Mouse (Mus musculus): Measurements from ENCODE around the gene Elmo2. TPM values are rescaled to one million over a fixed set of nuclear protein-coding genes. Genes with fewer than 3 reads are reported as not detected.
A peak's percentile ranks its signal among the peaks of the same experiment; 100 is the strongest.

Elmo2 gene
- polyA plus RNA-seq, 1 experiment from 2014 or later: 89.1 TPM

DNA sequence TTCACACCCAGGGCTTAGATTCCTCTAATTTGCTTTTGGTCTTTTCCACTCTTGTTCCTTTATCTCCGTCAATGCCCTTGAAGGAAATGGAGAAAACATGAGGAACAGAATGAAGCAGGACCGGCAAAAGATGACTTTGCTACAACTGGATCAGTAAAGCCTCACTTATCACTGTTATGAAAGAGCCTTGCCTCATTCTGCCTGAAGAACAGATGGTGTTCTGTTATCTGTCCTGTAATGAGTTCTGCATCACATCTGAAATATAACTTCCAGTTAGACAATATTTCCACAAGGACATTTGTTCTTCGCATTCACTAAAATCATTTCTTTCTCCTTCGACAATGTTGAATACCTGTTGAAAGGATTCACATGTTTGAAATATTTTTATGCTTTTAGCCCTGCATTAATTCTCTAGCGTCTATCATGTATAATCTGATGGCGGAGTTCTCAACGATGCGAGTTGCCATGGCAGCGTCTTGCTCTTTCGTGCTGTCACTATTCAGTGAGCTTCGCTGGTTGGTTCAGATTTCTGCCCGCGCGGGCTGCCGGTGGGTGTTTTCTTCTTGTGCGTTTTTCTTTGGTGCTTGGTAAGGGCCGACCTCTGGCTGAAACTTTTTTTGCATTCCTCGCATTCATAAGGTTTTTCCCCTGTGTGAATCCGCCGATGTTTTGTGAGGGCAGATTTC lies 25.7 kb upstream of the Elmo2 start:
- no peak overlapping the region for H3K4me2 ChIP-seq
- no peak overlapping the region for H3K4me3 ChIP-seq (replicated peaks)
- 91% methylated on average over 20 of the region's 20 CpGs for WGBS

GRCm38 (mm10) chr2:165349466-165349865 lies 23.2 kb upstream of the Elmo2 start:
- H3K27me3 ChIP-seq (replicated peaks): no peaks in the 10 kb centered on the region
- peaks cover 17% of the 10 kb centered on the region for H3K9me3 ChIP-seq (replicated peaks)
- 17% methylated on average over 8 of the region's 8 CpGs for WGBS
- H3K27ac ChIP-seq (replicated peaks): no peak overlapping the region
- peak; percentile 83 for ATAC-seq (ENCODE audit: low FRiP score)
- peaks cover 25% of the 10 kb centered on the region for H3K36me3 ChIP-seq
- H3K4me2 ChIP-seq: no peak overlapping the region
- H3K9ac ChIP-seq (replicated peaks): 0 out of 2 replicates have a peak overlapping the region, but pooled peaks have one; percentile 23
- H3K4me1 ChIP-seq: peaks cover 14% of the 10 kb centered on the region
- no peak overlapping the region for H3K4me3 ChIP-seq (replicated peaks)

More for the DNA sequence above, 25.7 kb upstream of the Elmo2 start:
- Histone ChIP-seq H3K27ac (replicated peaks) (no peak overlapping the region), H3K27me3 (replicated peaks) (no peaks in the 10 kb centered on the region), H3K4me1 (peaks cover 14% of the 10 kb centered on the region), H3K36me3 (peaks cover 25% of the 10 kb centered on the region), H3K9ac (replicated peaks) (no peak overlapping the region), H3K9me3 (replicated peaks) (peaks cover 17% of the 10 kb centered on the region)
- no peak for ATAC-seq (ENCODE audit: low FRiP score)

- no peak overlapping the region for H3K4me2 ChIP-seq
- H3K4me3 ChIP-seq (replicated peaks): no peak overlapping the region
- no peaks in the 10 kb centered on the region for H3K27me3 ChIP-seq (replicated peaks)
- no peaks in the 10 kb centered on the region for H3K36me3 ChIP-seq
- H3K9me3 ChIP-seq (replicated peaks): no peaks in the 10 kb centered on the region
- peaks cover 14% of the 10 kb centered on the region for H3K4me1 ChIP-seq
- H3K9ac ChIP-seq (replicated peaks): no peak overlapping the region
- ATAC-seq (ENCODE audit: low FRiP score): no peak
- WGBS: 94% methylated on average over 5 of the region's 5 CpGs
- H3K27ac ChIP-seq (replicated peaks): no peak overlapping the region
Measured at GRCm38 (mm10) chr2:165346180-165346579, 19.9 kb upstream of the Elmo2 start.

DNA sequence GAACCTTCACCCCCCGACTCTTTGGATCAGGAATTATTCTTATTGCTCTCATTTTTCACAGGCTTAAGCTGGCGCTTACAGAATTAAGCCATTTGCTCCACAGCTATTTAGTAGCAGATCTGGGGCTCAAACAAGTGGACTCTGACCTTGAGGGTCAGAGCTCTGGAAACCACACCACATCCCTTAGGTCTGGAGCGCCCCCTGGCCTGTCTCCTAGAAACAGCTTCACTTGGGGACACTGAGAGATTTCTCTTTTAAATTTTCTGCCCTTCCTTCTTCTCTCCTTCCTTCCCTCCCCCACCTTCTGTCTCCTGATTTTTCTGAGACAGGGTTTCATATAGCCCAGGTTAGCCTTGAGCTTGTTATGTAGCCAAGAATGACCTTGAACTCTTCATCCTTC lies 10.9 kb upstream of the Elmo2 start:
- no peak overlapping the region for H3K27ac ChIP-seq (replicated peaks)
- H3K9me3 ChIP-seq (replicated peaks): no peaks in the 10 kb centered on the region
- H3K4me1 ChIP-seq: peaks cover 4% of the 10 kb centered on the region; the same call in 1 of the 2 replicates
- no peaks in the 10 kb centered on the region for H3K27me3 ChIP-seq (replicated peaks)
- H3K9ac ChIP-seq (replicated peaks): no peak overlapping the region
- 27% methylated on average over 3 of the region's 3 CpGs for WGBS
- H3K4me2 ChIP-seq: no peak overlapping the region
- no peak for ATAC-seq (ENCODE audit: low FRiP score)
- H3K4me3 ChIP-seq (replicated peaks): no peak overlapping the region
- no peaks in the 10 kb centered on the region for H3K36me3 ChIP-seq

DNA sequence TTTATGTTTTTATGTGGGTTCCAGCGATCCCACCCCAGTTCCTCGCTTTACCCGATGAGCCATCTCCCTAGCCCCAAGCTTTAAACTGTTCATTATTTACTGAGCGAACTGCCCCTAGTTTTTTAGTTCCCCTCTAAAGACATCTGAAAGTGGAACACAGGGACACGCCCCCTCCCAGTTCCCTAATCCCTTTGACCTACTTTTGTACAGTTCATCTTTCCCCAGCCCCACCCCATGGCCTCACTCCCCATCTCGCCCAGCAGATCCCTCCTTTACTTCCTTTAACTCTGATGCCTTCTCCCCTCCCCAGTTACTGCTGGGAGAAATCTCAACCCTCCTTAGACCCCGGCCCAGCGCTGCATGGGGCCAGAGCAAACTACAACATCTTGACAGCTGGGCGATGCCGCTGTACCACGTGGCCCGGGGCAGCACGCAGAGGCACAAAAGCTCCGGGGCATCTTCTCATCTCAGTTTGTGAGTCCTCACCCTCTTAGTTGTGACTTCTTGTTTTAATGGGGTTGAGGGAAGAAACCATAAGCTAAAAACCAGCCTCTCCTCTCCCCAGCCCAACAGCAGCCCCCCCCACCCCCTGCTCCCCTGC lies 6.4 kb upstream of the Elmo2 start:
- no peak overlapping the region for H3K4me2 ChIP-seq
- H3K27me3 ChIP-seq (replicated peaks): 0 out of 2 replicates have a peak, but pooled peaks cover 4% of the 10 kb centered on the region
- H3K4me3 ChIP-seq (replicated peaks): no peak overlapping the region
- 48% methylated on average over 14 of the region's 14 CpGs for WGBS
- no peaks in the 10 kb centered on the region for H3K36me3 ChIP-seq
- H3K27ac ChIP-seq (replicated peaks): no peak overlapping the region
- peaks cover 8% of the 10 kb centered on the region for H3K4me1 ChIP-seq
- no peak for ATAC-seq (ENCODE audit: low FRiP score)
- no peak overlapping the region for H3K9ac ChIP-seq (replicated peaks)
- 0 out of 2 replicates have a peak, but pooled peaks cover 3% of the 10 kb centered on the region for H3K9me3 ChIP-seq (replicated peaks)

DNA sequence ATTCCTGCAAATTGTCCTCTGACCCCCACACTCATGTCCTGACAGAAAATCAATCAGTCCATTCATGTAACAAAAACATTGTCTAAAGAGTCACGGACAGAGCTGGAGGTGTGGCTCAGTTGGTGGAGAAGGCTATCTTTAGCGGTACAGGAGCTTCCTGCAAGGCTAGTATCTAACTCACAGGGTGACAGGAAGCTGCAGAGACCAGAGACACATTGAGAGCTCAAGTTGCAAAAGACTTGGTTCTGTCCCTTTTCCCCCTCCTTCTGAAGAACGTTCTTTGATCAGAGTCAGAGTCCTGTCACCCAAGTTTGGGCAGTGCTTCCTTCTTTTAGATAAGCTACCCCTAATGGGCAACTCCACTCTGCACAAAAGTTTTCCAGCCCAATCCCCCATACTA lies 3.4 kb upstream of the Elmo2 start:
- WGBS: 46% methylated on average over 3 of the region's 3 CpGs
- no peak overlapping the region for H3K9ac ChIP-seq (replicated peaks)
- H3K4me1 ChIP-seq: peaks cover 24% of the 10 kb centered on the region
- no peak overlapping the region for H3K27ac ChIP-seq (replicated peaks)
- no peak overlapping the region for H3K4me3 ChIP-seq (replicated peaks)
- H3K4me2 ChIP-seq: no peak overlapping the region
- H3K27me3 ChIP-seq (replicated peaks): 0 out of 2 replicates have a peak, but pooled peaks cover 4% of the 10 kb centered on the region
- no peaks in the 10 kb centered on the region for H3K36me3 ChIP-seq
- H3K9me3 ChIP-seq (replicated peaks): 0 out of 2 replicates have a peak, but pooled peaks cover 3% of the 10 kb centered on the region
- no peak for ATAC-seq (ENCODE audit: low FRiP score)

GRCm38 (mm10) chr2:165328746-165329145 lies 2.5 kb upstream of the Elmo2 start:
- no peaks in the 10 kb centered on the region for H3K36me3 ChIP-seq
- no peak for ATAC-seq (ENCODE audit: low FRiP score)
- H3K4me3 ChIP-seq (replicated peaks): no peak overlapping the region
- peaks cover 34% of the 10 kb centered on the region for H3K4me1 ChIP-seq
- 0 out of 2 replicates have a peak, but pooled peaks cover 4% of the 10 kb centered on the region for H3K27me3 ChIP-seq (replicated peaks)
- no peak overlapping the region for H3K27ac ChIP-seq (replicated peaks)
- no peak overlapping the region for H3K9ac ChIP-seq (replicated peaks)
- 77% methylated on average over 5 of the region's 5 CpGs for WGBS
- H3K4me2 ChIP-seq: no peak overlapping the region
- H3K9me3 ChIP-seq (replicated peaks): 0 out of 2 replicates have a peak, but pooled peaks cover 3% of the 10 kb centered on the region

DNA sequence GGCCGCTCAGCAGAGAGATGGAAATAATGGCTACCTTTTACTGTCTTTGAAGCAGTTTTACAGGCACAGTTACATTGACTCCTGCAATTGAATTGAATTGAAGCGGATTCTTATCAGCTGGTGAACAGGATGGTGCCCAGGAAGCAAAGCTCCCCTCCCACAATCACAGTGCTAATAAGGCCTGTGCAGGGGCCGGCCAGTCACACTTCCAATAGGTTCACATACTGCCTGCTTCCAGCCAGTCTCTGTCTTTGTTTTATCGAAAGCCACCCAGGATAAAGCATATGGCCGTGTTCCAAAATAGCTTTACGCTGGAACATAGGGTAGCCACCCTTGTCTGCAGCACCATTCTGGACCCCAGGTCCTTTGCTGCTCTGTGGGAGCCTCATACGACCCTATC lies 1.1 kb upstream of the Elmo2 start:
- Histone ChIP-seq H3K4me2 (peak overlapping the region; percentile 89), H3K36me3 (no peaks in the 10 kb centered on the region), H3K27ac (replicated peaks) (peak overlapping the region; percentile 95), H3K4me3 (replicated peaks) (peak overlapping the region; percentile 91), H3K27me3 (replicated peaks) (0 out of 2 replicates have a peak, but pooled peaks cover 4% of the 10 kb centered on the region), H3K9ac (replicated peaks) (peak overlapping the region; percentile 69), H3K9me3 (replicated peaks) (0 out of 2 replicates have a peak, but pooled peaks cover 3% of the 10 kb centered on the region), H3K4me1 (peaks cover 46% of the 10 kb centered on the region)
- ATAC-seq (ENCODE audit: low FRiP score): no peak
- WGBS: 15% methylated on average over 7 of the region's 7 CpGs

GRCm38 (mm10) chr2:165325521-165326303 lies 567 bp downstream of the Elmo2 start:
- Histone ChIP-seq H3K4me2 (peak overlapping the region; percentile 71), H3K27ac (replicated peaks) (peak overlapping the region; percentile 79), H3K9me3 (replicated peaks) (no peaks in the 10 kb centered on the region), H3K4me1 (peaks cover 63% of the 10 kb centered on the region), H3K36me3 (no peaks in the 10 kb centered on the region), H3K4me3 (replicated peaks) (peak overlapping the region; percentile 91), H3K27me3 (replicated peaks) (0 out of 2 replicates have a peak, but pooled peaks cover 4% of the 10 kb centered on the region), H3K9ac (replicated peaks) (peak overlapping the region; percentile 89)
- WGBS: under 1% methylated on average over 30 of the region's 30 CpGs
- ATAC-seq (ENCODE audit: low FRiP score): peak; percentile 24

DNA sequence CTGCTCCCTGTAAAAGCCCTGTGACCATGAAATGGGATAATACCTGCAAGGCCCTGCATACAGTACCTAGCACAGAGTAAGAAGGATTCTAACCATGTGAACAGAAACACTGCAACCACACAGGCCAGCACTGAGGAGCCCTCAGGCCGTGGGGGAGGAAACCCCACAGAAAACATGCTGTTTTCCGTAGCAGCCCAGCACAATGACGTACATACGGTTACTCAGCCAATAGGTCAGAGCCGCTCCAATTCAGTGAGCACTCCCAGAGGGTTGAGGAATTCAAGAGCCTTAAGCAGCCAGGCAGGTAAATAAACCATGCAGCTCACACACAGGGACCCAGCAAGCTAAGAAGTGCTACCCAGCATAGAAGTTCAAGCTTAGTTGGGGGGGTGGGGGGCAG lies 2.4 kb downstream of the Elmo2 start:
- 0 out of 2 replicates have a peak overlapping the region, but pooled peaks have one; percentile 26 for H3K9ac ChIP-seq (replicated peaks)
- no peak overlapping the region for H3K27ac ChIP-seq (replicated peaks)
- H3K4me1 ChIP-seq: peaks cover 79% of the 10 kb centered on the region
- H3K4me3 ChIP-seq (replicated peaks): no peak overlapping the region
- no peaks in the 10 kb centered on the region for H3K27me3 ChIP-seq (replicated peaks)
- H3K36me3 ChIP-seq: no peaks in the 10 kb centered on the region
- 30% methylated on average over 5 of the region's 5 CpGs for WGBS
- ATAC-seq (ENCODE audit: low FRiP score): no peak
- peak overlapping the region; percentile 71 for H3K4me2 ChIP-seq
- no peaks in the 10 kb centered on the region for H3K9me3 ChIP-seq (replicated peaks)

GRCm38 (mm10) chr2:165323484-165323883 lies 2.8 kb downstream of the Elmo2 start:
- ATAC-seq (ENCODE audit: low FRiP score): no peak
- H3K9ac ChIP-seq (replicated peaks): no peak overlapping the region
- H3K4me2 ChIP-seq: peak overlapping the region; percentile 71; the same call in 1 of the 2 replicates
- H3K9me3 ChIP-seq (replicated peaks): no peaks in the 10 kb centered on the region
- no peaks in the 10 kb centered on the region for H3K27me3 ChIP-seq (replicated peaks)
- peaks cover 83% of the 10 kb centered on the region for H3K4me1 ChIP-seq
- no peak overlapping the region for H3K27ac ChIP-seq (replicated peaks)
- no peaks in the 10 kb centered on the region for H3K36me3 ChIP-seq
- WGBS: 36% methylated on average over 5 of the region's 5 CpGs
- H3K4me3 ChIP-seq (replicated peaks): no peak overlapping the region
